Mouse (Mus musculus): ENCODE data around the gene Ccdc33.

Gene Ccdc33

GRCm38 (mm10) chr9:58049861-58050260 lies 68.8 kb downstream of the Ccdc33 start:
- DNase-seq (ENCODE audit: extremely low spot score, low read depth, low spot score) = no peak

GRCm38 (mm10) chr9:58049186-58049585 lies 69.4 kb downstream of the Ccdc33 start:
- no peak for DNase-seq (ENCODE audit: extremely low spot score, low read depth, low spot score)

- no peak for DNase-seq (ENCODE audit: extremely low spot score, low read depth, low spot score)
These were observed 70.0 kb downstream of the Ccdc33 start for GRCm38 (mm10) chr9:58048621-58049020.

GRCm38 (mm10) chr9:58047061-58047460 lies 71.6 kb downstream of the Ccdc33 start:
- no peak for DNase-seq (ENCODE audit: extremely low spot score, low read depth, low spot score)

- no peak for DNase-seq (ENCODE audit: extremely low spot score, low read depth, low spot score)
These were observed 73.0 kb downstream of the Ccdc33 start for GRCm38 (mm10) chr9:58045646-58046045.

- DNase-seq (ENCODE audit: extremely low spot score, low read depth, low spot score) = no peak
These were observed 73.8 kb downstream of the Ccdc33 start for GRCm38 (mm10) chr9:58044828-58045227.

GRCm38 (mm10) chr9:58043496-58044017 lies 75.1 kb downstream of the Ccdc33 start:
- DNase-seq (ENCODE audit: extremely low spot score, low read depth, low spot score) = no peak

GRCm38 (mm10) chr9:58042391-58042790 lies 76.2 kb downstream of the Ccdc33 start:
- DNase-seq (ENCODE audit: extremely low spot score, low read depth, low spot score) = no peak

- no peak for DNase-seq (ENCODE audit: extremely low spot score, low read depth, low spot score)
These were observed 77.6 kb downstream of the Ccdc33 start for GRCm38 (mm10) chr9:58040977-58041376.

GRCm38 (mm10) chr9:58038500-58039168 lies 80.0 kb downstream of the Ccdc33 start:
- no peak for DNase-seq (ENCODE audit: extremely low spot score, low read depth, low spot score)

GRCm38 (mm10) chr9:58036961-58037360 lies 81.7 kb downstream of the Ccdc33 start:
- no peak for DNase-seq (ENCODE audit: extremely low spot score, low read depth, low spot score)

- no peak for DNase-seq (ENCODE audit: extremely low spot score, low read depth, low spot score)
These were observed 82.5 kb downstream of the Ccdc33 start for GRCm38 (mm10) chr9:58035951-58036698.

GRCm38 (mm10) chr9:58035519-58035918 lies 83.1 kb downstream of the Ccdc33 start:
- DNase-seq (ENCODE audit: extremely low spot score, low read depth, low spot score) = no peak

- no peak for DNase-seq (ENCODE audit: extremely low spot score, low read depth, low spot score)
These were observed 86.7 kb downstream of the Ccdc33 start for GRCm38 (mm10) chr9:58031895-58032294.

GRCm38 (mm10) chr9:58029635-58030034 lies 89.0 kb downstream of the Ccdc33 start:
- DNase-seq (ENCODE audit: extremely low spot score, low read depth, low spot score) = no peak

- no peak for DNase-seq (ENCODE audit: extremely low spot score, low read depth, low spot score)
These were observed 89.8 kb downstream of the Ccdc33 start for GRCm38 (mm10) chr9:58028841-58029240.

- no peak for DNase-seq (ENCODE audit: extremely low spot score, low read depth, low spot score)
These were observed 91.0 kb downstream of the Ccdc33 start for GRCm38 (mm10) chr9:58027426-58028180.

GRCm38 (mm10) chr9:58025995-58026394 lies 92.6 kb downstream of the Ccdc33 start:
- DNase-seq (ENCODE audit: extremely low spot score, low read depth, low spot score) = no peak

GRCm38 (mm10) chr9:58018385-58018784 lies 100.2 kb downstream of the Ccdc33 start:
- no peak for DNase-seq (ENCODE audit: extremely low spot score, low read depth, low spot score)

GRCm38 (mm10) chr9:58016962-58017361 lies 101.7 kb downstream of the Ccdc33 start:
- no peak for DNase-seq (ENCODE audit: extremely low spot score, low read depth, low spot score)

GRCm38 (mm10) chr9:58015856-58016255 lies 102.8 kb downstream of the Ccdc33 start:
- DNase-seq (ENCODE audit: extremely low spot score, low read depth, low spot score) = no peak
